Mouse (Mus musculus) kidney, embryonic 14.5 days (tissue): ENCODE measurements around the gene Moxd1. TPM values are rescaled to one million over a fixed set of nuclear protein-coding genes. Genes with fewer than 3 reads are reported as not detected.

Source experiments
- ATAC-seq: fragments of 200-750 bp; cut with Nextera tagmentation; 2 replicates; pipeline ENCODE4 v1.8.0; 2017; ENCODE audit warnings: moderate number of reproducible peaks, mild to moderate bottlenecking, moderate TSS enrichment, moderate library complexity; ENCODE audit not compliant: low FRiP score, low TSS enrichment
- H3K27ac ChIP-seq: fragments of 300-500 bp; sonication (generic); 2 replicates; pipeline ENCODE4 v1.5.1; 2014; ENCODE audit warnings: low read depth, mild to moderate bottlenecking, low read length, moderate library complexity, mixed read lengths
- H3K27me3 ChIP-seq: fragments of 300-500 bp; sonication (generic); 2 replicates; pipeline ENCODE4 v1.6.1; 2014; ENCODE audit warnings: mild to moderate bottlenecking, low read length; ENCODE audit not compliant: control insufficient read depth, insufficient read depth
- H3K36me3 ChIP-seq: fragments of 300-500 bp; sonication (generic); 2 replicates; pipeline ENCODE4 v1.6.1; 2014; ENCODE audit warnings: low read length, mixed read lengths; ENCODE audit not compliant: control insufficient read depth, insufficient read depth
- H3K4me1 ChIP-seq: fragments of 300-500 bp; sonication (generic); 2 replicates; pipeline ENCODE4 v1.6.1; 2014; ENCODE audit warnings: low read length, mixed read lengths; ENCODE audit not compliant: control insufficient read depth, insufficient read depth
- H3K4me2 ChIP-seq: fragments of 300-500 bp; sonication (generic); replicated peaks from 2 replicates; pipeline ENCODE4 v1.6.1; 2014; ENCODE audit warnings: low read depth, mild to moderate bottlenecking, low read length
- H3K4me3 ChIP-seq: fragments of 300-500 bp; sonication (generic); 2 replicates; pipeline ENCODE4 v1.5.1; 2014; ENCODE audit warnings: mild to moderate bottlenecking, low read length
- H3K9ac ChIP-seq: fragments of 300-500 bp; sonication (generic); 2 replicates; pipeline ENCODE4 v1.6.1; 2014; ENCODE audit warnings: low read depth, mild to moderate bottlenecking, low read length, moderate library complexity
- H3K9me3 ChIP-seq: fragments of 300-500 bp; sonication (generic); 2 replicates; pipeline ENCODE4 v1.6.1; 2016; ENCODE audit warnings: low read length; ENCODE audit not compliant: control insufficient read depth
- WGBS: fragments of 180-500 bp; shearing (Covaris S2); extraction: QIAGEN DNeasy Blood & Tissue Kit; methylation state at CpG from one replicate; pipeline ENCODE4 v1.1.7; 2014; 5-methylcytosine and 5-hydroxymethylcytosine counted together
- polyA plus RNA-seq: library from polyadenylated mRNA; unstranded; fragments of >200 nt; fragmentation: Nextera tagmentation; extraction: Ambion mirVana; gene quantifications from 2 replicates; pipeline ENCODE4 v1.2.1, GENCODE M21; 2014

Gene Moxd1
- polyA plus RNA-seq, 1 experiment from 2014 or later, result 29.7 TPM

- Histone ChIP-seq H3K36me3 (no peaks in the 10 kb centered on the region), H3K27ac (no peak overlapping the region), H3K4me2 (no peak overlapping the region), H3K9me3 (no peaks in the 10 kb centered on the region), H3K4me3 (no peak overlapping the region), H3K27me3 (no peaks in the 10 kb centered on the region), H3K4me1 (0 out of 2 replicates have a peak, but pooled peaks cover 3% of the 10 kb centered on the region), H3K9ac (no peak overlapping the region)
- 19% methylated on average over 3 of the region's 3 CpGs for WGBS
- peak; percentile 65 for ATAC-seq
These were observed 35.6 kb downstream of the Moxd1 start for GRCm38 (mm10) chr10:24258885-24259284.

- H3K4me1 ChIP-seq, result 0 out of 2 replicates have a peak, but pooled peaks cover 3% of the 10 kb centered on the region
- no peaks in the 10 kb centered on the region for H3K9me3 ChIP-seq
- no peak overlapping the region for H3K4me2 ChIP-seq
- no peaks in the 10 kb centered on the region for H3K36me3 ChIP-seq
- 40% methylated on average over 5 of the region's 5 CpGs for WGBS
- peak; percentile 69 for ATAC-seq
- no peaks in the 10 kb centered on the region for H3K27me3 ChIP-seq
- peak overlapping the region; percentile 2; the same call in 1 of the 2 replicates for H3K27ac ChIP-seq
- H3K4me3 ChIP-seq, result no peak overlapping the region
- no peak overlapping the region for H3K9ac ChIP-seq
These were observed 36.7 kb downstream of the Moxd1 start for GRCm38 (mm10) chr10:24259794-24260590.

- H3K27me3 ChIP-seq, result no peaks in the 10 kb centered on the region
- H3K27ac ChIP-seq, result no peak overlapping the region
- 83% methylated on average over 2 of the region's 2 CpGs for WGBS
- H3K9ac ChIP-seq, result no peak overlapping the region
- no peak overlapping the region for H3K4me3 ChIP-seq
- H3K36me3 ChIP-seq, result no peaks in the 10 kb centered on the region
- no peaks in the 10 kb centered on the region for H3K4me1 ChIP-seq
- no peak overlapping the region for H3K4me2 ChIP-seq
- no peaks in the 10 kb centered on the region for H3K9me3 ChIP-seq
- ATAC-seq, result no peak
These were observed 44.2 kb downstream of the Moxd1 start for GRCm38 (mm10) chr10:24267520-24267919.

- no peak for ATAC-seq
- WGBS, result 46% methylated on average over 6 of the region's 6 CpGs
- H3K27ac ChIP-seq, result no peak overlapping the region
These were observed 47.8 kb downstream of the Moxd1 start for GRCm38 (mm10) chr10:24271077-24271637.

GRCm38 (mm10) chr10:24276211-24276610 lies 52.9 kb downstream of the Moxd1 start:
- H3K27ac ChIP-seq, result no peak overlapping the region

More at GRCm38 (mm10) chr10:24271077-24271637, 47.8 kb downstream of the Moxd1 start:
- Histone ChIP-seq H3K36me3 (no peaks in the 10 kb centered on the region), H3K9me3 (no peaks in the 10 kb centered on the region), H3K9ac (no peak overlapping the region), H3K4me3 (no peak overlapping the region), H3K4me1 (peaks cover 3% of the 10 kb centered on the region; the same call in 1 of the 2 replicates), H3K4me2 (no peak overlapping the region), H3K27me3 (no peaks in the 10 kb centered on the region)

GRCm38 (mm10) chr10:24282650-24283049 lies 59.3 kb downstream of the Moxd1 start:
- Histone ChIP-seq H3K36me3 (no peaks in the 10 kb centered on the region), H3K4me3 (no peak overlapping the region), H3K4me1 (no peaks in the 10 kb centered on the region), H3K4me2 (no peak overlapping the region), H3K27ac (no peak overlapping the region), H3K9me3 (no peaks in the 10 kb centered on the region), H3K27me3 (no peaks in the 10 kb centered on the region), H3K9ac (no peak overlapping the region)
- no peak for ATAC-seq
- 72% methylated on average over 5 of the region's 5 CpGs for WGBS

More at GRCm38 (mm10) chr10:24276211-24276610, 52.9 kb downstream of the Moxd1 start:
- ATAC-seq, result peak; percentile 72
- Histone ChIP-seq H3K4me2 (no peak overlapping the region), H3K9ac (no peak overlapping the region), H3K27me3 (no peaks in the 10 kb centered on the region), H3K4me3 (no peak overlapping the region), H3K9me3 (no peaks in the 10 kb centered on the region), H3K4me1 (peaks cover 7% of the 10 kb centered on the region; the same call in 1 of the 2 replicates), H3K36me3 (no peaks in the 10 kb centered on the region)
- WGBS, result 11% methylated on average over 7 of the region's 7 CpGs

GRCm38 (mm10) chr10:24291611-24292010 lies 68.3 kb downstream of the Moxd1 start:
- Histone ChIP-seq H3K4me2 (no peak overlapping the region), H3K27ac (no peak overlapping the region), H3K9ac (no peak overlapping the region), H3K4me3 (no peak overlapping the region), H3K4me1 (no peaks in the 10 kb centered on the region), H3K27me3 (no peaks in the 10 kb centered on the region), H3K36me3 (no peaks in the 10 kb centered on the region), H3K9me3 (no peaks in the 10 kb centered on the region)
- WGBS, result 58% methylated on average over 8 of the region's 8 CpGs
- ATAC-seq, result no peak

GRCm38 (mm10) chr10:24292671-24293070 lies 69.4 kb downstream of the Moxd1 start:
- WGBS, result 100% methylated on average over 1 of the region's 1 CpGs
- Histone ChIP-seq H3K9me3 (no peaks in the 10 kb centered on the region), H3K4me3 (no peak overlapping the region), H3K4me1 (no peaks in the 10 kb centered on the region), H3K27ac (no peak overlapping the region), H3K27me3 (no peaks in the 10 kb centered on the region), H3K4me2 (no peak overlapping the region), H3K36me3 (no peaks in the 10 kb centered on the region), H3K9ac (no peak overlapping the region)
- ATAC-seq, result no peak

- H3K9me3 ChIP-seq, result no peaks in the 10 kb centered on the region
- no peak overlapping the region for H3K27ac ChIP-seq
- H3K9ac ChIP-seq, result no peak overlapping the region
- H3K4me3 ChIP-seq, result no peak overlapping the region
- WGBS, result 61% methylated on average over 4 of the region's 4 CpGs
- no peaks in the 10 kb centered on the region for H3K27me3 ChIP-seq
- H3K4me1 ChIP-seq, result no peaks in the 10 kb centered on the region
- ATAC-seq, result no peak
- no peak overlapping the region for H3K4me2 ChIP-seq
- H3K36me3 ChIP-seq, result no peaks in the 10 kb centered on the region
These were observed 73.3 kb downstream of the Moxd1 start for GRCm38 (mm10) chr10:24296608-24297007.
